Mouse (Mus musculus) lung, adult 18-20 months (tissue): ENCODE data around the gene Syndig1l.
A peak's percentile ranks its signal among the peaks of the same experiment; 100 is the strongest.

Experiments
- DNase-seq, 2 experiments: peaks; one replicate each; pipeline ENCODE4 v3.0.0; 2022; ENCODE audit warnings: mixed read lengths in 2 of 2

The Syndig1l gene

DNA sequence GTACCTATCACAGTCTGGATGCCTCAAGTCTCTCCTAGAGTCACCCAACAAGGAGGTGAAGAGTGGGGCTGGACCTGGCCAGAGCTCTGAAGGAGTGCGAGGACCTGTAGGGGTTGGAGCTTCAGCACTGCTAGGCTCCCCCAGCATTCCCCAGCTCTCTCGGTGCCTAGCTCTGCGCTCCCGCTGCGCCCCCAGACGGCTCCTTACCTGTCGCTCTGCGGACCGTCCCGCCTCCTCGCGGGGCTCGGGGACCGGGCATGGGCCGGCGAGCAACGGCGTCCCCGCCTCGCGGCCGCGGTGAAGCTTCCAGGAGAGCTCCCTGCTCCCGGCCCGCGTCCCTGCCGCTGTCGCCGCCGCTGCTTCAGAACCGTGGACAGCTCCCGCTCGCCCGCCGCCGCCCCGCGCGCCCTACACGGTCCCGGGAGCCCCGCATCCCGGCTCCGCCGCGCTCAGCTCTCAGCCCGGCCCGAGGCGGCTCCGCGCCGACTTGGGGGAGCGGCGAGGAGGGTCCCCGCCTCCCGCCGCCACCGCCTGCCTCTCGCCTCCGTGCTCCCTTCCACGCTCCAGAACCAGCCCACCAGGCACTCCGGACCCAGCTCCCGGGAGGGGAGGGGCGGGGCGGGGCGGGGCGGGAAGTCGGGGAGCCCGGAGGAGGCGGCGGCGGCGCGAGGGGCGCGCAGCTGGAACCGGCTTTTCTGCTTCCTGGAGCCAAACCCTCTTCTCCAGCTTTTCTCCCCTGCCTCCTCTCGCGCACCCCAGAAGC lies at the start of gene Syndig1l:
Syndig1l (minus strand) TSS at position 513 of the 763 bp plus-strand sequence.
- DNase-seq: peak; percentile 41 to 62

DNA sequence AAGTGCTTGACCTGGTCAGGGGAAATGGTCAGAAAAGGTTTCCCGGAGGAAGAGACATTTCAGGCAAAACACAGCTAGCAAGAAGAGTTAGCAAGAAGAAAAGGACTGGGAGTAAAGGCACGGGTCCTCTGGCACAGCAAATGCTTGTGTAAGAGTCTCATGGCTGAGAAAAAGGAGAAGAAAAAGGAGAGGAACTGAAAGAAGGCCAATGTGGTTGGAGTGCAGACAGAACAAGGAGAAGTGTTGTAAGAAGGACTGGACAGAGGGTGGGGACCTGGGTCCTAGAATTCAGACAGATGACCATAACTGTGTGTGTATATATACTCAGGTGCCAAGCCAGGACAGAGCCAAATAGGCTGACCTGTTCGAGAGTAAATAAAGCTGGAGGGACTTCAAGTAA lies 49.5 kb upstream of the Syndig1l start:
- no peak for DNase-seq

DNA sequence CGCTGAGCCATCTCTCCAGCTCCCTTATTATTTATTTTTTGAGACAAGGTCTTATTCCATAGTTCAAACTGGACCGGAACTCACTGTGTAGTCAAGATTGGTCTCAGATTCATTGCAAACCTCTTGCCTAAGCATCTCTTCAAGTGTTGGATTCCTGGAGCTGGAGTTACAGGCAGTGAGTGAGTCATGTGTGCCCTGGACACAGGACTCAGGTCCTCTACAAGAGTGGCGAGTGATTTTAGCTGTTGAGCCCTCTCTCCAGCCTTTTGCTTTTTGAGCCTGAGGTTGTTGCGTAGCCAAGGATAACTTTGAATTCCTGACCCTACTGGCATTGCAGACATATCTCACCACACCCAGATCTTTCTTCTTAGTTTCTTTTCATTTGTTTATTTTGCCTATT lies 47.1 kb upstream of the Syndig1l start:
- DNase-seq: no peak

DNA sequence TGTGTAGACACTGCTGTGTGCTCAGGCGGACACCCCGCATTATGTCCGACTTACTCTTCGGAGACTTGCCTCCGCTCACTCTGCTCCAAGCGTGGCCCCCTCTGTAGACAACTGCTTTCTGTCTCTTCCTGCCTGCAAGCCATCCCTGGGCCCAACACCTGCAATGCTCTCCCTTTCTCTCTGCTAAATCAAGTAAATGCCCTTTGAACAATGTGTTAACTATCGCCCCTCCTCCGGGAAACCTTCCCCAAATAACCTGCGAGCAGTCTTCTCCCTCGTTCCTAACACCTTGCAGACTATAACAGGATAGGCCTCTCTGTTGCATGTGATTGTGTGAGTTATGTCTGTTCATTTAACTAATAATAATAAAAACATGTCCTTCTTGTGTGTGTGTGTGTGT lies 44.9 kb upstream of the Syndig1l start:
- DNase-seq: no peak

DNA sequence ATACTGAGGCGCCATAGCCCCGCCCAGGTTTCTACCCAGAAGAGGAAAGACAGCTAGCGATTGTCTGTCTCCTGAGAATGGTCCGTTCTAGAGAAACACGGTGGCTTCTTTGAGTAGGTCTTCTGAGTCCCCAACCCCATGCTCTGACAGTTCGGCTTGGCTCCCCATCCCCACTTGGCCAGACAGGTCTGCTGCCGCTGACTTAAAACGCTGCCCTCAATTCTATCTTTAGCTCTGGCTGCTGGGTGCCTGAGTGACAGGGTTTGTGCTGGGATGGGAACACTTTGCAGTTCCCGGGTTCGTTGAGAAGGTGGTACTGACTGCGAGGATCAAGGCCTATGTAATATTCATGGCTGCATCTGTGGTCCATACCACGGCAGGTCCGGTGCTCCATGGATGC lies 34.7 kb upstream of the Syndig1l start:
- no peak for DNase-seq

DNA sequence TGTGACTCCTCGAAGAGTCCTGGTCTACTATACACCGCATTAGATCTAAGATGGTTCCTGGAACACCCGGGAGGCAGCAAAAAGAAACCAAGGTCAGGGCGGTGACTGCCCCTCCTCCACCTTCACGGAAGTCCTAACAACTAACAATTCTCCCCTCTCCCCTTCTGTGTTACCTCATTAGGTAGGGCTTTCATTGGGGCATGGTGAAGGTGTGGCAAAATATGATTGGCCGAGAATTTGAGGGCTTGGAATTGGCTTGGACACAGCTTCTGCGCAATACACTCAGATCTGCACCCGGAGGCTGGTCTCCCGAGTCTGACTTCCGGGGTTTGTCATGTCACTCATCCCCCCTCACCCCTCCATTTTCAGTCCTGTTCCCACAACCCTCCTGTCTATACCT lies 29.8 kb upstream of the Syndig1l start:
- DNase-seq: no peak

DNA sequence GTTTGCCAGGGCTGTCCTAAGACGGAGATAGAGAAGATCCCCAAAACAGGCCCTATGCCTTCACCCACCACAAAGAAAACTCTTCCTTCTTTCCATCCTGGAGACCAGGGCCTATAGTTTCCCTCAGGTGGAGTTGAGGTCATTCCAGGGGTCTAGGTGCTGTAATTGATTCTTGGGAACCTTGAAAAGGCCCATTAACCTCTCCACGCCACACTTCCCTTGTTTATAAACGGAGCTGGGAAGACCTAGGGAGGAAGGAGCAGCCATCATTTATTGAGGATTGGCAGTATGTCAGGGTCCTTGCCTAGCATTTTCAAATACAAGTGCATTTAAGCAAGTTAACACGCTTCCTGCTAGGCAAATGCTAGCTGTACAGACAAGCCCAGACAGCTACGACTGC lies 28.8 kb upstream of the Syndig1l start:
- DNase-seq: no peak

DNA sequence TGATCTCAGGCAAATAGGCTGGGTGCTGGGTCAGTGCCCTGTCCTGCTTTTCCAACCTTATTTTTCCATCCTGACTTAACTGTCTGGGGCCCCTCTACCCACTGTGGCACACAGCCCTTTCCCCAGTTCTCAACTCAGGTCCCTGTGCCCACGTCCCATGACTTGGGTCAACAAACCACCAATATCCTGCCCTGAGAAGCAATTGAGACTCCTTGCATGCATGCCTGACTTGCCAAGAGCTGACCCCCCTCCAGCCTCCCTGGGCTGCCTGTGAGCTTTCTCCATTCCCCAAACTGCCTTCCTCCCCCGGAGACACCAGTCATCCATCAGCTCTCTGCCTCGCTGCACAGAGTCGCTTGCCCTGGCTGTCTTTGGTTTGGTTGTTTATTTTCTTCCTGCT lies 28.4 kb upstream of the Syndig1l start:
- DNase-seq: no peak

DNA sequence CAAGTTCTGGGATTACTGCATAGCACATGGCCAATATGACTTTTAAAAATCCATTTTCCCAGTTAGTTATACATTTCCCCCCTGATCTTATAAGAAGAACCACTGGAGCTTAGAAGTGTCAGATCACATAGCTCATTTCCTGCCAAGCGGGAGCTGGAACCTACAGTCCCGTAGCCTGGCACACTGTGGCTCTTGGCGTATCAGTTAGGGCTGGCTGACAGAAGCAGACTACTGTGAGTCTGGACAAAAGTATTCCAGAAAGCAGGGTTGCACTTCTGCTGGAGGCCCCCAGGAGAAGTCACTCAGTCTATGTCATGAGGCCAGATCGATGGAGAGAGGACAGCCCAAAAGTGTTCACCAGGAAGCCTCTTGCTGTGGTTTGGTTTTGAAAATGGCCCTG lies 27.8 kb upstream of the Syndig1l start:
- no peak for DNase-seq

DNA sequence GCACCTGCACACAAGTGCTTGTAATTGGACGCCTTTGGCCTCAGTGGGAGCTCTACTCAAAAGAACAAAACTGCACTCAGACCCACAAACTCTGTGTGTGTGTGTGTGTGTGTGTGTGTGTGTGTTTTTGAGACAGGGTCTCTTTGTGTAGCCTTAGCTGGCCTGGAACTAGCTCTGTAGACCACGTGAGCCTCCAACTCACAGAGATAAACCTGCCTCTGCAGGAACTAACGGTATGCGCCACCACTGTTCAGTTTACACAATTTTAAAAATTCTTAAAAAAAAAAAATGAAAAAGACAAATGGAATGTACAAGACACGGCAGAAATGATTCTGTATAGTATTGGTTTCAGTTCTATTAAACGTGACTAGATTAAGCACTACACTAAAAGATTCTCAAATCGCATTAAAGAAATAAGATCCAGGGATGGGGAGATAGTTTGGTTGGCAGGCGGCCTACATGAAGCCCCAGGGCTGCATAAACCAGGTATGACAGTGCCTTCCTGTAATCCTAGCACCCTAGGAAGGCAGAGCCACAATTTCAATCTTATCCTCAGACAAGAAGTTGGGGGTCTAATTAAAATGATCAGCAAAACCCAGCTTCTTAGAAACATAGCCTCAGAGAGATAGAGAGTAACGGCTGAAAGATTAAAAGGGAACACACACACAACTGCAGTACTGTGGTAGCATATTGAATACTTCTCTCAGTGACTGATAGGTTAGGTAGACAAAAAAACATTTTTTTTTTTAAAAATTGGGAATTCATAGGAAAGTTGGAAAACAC lies 20.0 kb upstream of the Syndig1l start:
- DNase-seq: no peak

DNA sequence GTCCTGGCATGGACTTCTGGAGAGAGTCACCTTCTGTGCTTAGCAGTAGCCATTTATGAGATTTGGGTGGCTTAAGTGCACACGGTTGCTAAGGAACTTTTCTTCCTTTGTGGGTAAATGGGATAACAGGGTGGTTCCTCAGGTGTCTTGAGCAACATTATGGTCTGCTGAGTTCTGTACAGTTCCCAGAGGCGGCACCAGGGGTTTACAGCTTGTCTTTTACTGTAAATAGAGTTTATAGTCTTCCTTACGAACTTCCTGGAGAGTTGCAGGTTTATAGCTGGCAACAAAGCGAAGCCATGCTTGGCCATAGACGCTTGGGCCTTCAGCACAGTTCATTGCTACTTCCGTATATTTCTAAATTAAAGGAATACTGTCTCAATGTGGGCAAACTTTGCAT lies 15.9 kb upstream of the Syndig1l start:
- DNase-seq: no peak

DNA sequence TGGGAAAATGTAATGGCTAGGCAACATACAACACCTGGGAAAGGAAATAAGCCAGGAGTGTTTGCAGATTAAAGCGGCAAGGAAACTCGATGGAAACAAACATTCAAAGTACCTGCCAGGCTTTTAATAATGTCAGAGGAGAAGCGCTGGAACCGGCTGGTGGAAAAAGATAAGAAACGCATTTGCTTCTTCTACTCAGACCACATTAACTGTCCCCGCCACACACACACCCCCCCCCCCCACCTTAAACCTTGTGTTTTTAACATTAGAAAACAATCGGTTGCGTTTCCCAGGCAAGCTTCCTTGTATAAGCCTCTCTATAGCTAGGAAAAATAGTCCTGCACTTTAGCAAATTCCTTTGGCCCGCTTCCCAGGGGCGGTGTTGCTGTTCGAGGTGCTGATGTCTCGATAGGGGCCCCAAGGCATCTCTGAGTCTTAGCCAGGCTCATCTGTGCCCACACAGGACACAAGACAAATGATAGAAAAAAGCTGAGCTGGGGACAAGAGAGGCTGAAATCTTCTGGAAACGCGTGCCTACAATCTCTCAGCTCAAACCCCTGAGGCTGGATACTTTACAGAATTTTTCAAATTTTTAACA lies 11.3 kb upstream of the Syndig1l start:
- DNase-seq: peak; percentile 27 to 40

DNA sequence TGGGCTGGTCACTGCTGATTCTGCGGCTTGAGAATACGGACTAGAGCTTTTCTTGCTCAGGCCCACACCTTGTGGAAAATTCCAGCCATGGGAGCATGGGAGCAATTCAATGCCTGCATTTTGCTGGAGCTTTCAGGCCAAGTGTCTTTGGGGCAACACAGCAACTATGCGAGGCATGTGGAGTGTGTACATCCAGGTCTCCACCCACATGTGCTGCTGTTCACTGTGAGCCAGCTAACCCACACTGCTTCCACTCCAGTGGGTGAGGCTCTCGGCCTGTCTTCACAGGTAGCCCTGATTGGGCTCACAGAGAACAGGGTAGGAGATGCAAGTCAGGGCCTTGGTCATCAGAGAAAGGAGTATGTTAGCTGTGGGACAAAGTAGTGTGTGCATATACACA lies 9.2 kb upstream of the Syndig1l start:
- DNase-seq: peak; percentile 17 to 20

DNA sequence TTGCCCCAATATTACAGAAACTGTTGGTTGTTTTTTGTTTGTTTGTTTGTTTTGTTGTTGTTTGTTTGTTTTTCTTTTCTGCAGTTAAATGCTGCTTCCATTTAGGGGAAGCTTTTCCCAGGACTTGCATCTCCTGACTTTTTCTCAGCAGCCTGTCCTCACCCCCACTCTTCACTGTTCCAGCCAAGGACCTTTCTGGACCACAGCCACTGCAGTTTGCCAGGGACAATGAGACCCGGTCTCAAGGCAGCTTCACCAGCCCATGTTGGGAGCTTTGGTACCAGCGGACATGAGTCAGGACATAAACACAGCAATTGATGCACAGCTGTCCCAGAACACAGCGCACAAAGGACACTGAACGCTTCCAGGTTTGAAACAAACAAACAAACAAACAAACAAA lies 8.3 kb upstream of the Syndig1l start:
- DNase-seq: no peak

DNA sequence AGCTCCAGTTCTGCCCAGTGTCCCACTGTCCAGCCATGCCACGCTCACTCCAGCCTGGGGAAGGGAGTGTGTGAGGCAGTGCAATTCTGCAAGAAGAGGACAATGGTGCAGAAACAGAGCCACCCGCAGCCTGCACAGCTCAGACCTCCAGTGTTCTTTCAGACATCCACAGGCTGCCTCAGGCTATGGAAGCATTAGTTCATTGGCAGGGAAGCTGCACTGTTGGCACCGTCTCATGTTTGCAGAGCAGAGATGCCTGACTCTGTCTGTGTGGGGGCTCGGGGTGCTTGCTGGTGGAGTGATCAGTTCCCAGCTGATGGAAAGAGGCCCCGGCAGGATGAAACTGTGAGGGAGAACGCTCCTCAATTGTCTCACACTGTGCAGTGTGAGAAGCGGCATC lies 4.0 kb upstream of the Syndig1l start:
- no peak for DNase-seq

DNA sequence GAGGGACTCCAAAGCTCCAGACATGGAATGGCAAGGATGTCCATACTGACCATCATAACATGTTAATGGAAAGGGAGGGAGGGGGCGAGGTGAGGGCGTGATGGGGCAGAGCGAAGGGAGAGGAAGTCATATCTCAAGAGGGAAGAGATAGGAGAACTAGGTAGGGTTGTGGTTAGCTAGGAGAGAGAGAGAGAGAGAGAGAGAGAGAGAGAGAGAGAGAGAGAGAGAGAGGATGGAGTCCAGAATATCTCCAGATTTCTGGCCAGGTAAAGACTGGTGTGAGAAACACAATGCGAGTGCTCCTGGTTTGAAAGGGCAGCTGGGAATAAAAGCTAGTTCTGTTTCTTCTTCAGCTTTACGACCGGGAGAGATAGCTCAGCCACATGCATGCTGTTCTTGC lies 6.5 kb downstream of the Syndig1l start:
- DNase-seq: no peak

DNA sequence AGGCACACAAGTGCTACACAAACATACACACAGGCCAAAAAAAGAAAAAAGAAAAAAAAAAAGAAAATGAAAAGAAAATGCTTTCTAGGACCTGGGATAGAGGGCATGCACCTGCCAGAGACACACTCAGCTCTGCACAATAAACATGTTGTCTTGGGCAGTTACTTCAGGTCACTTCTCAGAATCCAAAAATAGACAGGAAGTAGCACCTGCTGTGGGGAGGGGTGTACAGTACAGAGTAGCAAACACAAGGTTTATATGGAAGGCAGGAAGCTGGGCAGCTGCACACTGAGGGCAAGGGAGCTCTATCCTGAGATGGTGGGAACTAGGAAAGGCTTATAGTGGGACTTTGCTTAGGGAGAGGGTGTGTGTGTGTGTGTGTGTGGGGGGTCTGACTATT lies 7.3 kb downstream of the Syndig1l start:
- no peak for DNase-seq

DNA sequence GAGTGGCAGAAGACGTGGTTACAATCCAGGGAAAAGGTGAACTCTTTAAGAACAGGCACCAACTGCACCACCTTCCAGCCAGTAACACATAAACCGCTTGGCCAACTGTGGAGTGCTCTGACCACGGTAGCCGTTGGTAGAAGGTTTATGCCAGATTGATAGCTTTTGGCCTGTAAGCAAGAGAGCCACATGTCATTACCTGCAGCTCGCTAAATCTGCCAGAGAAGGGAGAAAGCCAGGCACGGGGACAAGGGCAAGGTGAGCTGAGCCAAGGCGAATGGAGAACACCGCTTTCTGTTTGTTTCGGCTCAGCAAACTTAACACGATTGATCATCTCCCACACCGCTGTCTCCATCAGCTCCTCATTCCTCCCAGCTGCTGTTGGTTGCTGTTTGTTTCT lies 9.6 kb downstream of the Syndig1l start:
- DNase-seq: no peak

DNA sequence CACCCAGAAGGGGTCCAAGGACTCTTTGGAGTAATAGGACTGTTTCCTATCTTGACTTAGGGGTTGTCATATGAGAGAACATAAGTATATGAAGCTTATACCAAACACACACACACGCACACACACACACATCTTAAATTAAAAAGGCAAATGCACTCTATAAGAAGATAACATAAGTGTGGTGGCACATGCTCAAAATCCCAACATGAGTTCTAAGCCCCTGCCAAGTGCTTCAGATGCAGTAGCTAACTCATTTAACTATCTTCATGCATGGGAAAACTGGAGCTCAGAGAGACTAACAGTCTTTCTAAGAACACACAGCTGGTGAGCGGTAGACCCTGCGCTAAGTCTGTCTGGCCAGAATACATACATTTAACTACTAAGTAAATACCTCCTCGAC lies 11.1 kb downstream of the Syndig1l start:
- no peak for DNase-seq

DNA sequence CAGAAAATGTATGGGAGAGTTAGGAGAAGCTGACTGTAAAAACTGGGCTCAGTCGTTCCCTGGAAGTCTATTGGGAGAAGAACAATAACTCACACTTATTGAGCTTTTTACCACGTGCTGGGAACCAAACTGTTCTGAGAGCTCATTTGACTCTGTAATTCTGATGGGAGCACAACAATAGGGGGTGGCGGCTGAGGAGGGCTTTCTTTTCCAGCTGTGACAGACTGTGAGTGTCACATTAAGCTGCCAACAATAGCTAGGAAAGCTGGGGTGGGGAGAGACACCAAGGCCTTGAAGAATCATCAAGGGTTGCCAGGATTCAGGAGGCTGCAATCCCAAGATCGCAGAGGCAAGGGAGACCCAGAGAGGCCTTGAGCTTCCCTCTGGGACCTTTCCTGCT lies 12.5 kb downstream of the Syndig1l start:
- no peak for DNase-seq

DNA sequence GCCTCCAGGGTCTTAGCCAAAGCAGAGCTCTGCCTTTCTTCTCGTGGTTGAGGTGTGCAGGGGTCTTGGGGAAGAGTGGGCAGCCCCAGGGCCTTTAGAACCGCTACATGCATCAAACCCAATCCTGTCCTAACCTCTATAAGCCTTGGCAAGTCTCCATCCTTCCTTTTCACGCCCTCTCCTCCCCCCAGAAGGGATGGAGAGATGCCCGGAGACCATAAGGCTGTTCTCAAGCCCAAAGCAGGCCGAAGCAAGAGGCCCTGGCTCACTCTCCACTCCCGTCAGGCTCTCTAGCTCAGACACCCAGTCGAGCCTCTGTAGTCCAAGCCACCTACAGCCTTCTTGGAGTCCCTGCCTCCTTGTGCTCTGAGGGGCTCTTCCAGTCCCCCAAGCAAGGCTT lies 14.1 kb downstream of the Syndig1l start:
- DNase-seq: no peak

DNA sequence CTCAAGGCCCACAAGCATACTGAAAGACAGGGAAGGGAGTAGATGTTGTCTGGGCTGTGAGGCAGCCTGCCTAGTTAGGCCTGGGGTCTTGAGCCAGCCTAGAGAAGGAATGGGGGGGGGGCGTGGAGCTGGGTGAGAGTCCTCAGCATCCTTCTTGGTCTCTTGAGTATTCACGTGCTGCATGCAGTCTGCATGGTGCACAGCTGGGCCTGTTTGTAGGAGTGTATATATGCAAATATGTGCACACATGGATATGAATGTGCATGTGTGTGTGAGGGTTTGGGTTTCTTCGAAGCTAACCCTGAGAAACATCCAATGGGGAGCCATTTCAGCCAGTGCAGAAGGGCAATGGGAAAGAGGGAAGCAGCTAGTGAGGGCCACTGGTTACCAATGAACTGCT lies 22.6 kb downstream of the Syndig1l start:
- no peak for DNase-seq

DNA sequence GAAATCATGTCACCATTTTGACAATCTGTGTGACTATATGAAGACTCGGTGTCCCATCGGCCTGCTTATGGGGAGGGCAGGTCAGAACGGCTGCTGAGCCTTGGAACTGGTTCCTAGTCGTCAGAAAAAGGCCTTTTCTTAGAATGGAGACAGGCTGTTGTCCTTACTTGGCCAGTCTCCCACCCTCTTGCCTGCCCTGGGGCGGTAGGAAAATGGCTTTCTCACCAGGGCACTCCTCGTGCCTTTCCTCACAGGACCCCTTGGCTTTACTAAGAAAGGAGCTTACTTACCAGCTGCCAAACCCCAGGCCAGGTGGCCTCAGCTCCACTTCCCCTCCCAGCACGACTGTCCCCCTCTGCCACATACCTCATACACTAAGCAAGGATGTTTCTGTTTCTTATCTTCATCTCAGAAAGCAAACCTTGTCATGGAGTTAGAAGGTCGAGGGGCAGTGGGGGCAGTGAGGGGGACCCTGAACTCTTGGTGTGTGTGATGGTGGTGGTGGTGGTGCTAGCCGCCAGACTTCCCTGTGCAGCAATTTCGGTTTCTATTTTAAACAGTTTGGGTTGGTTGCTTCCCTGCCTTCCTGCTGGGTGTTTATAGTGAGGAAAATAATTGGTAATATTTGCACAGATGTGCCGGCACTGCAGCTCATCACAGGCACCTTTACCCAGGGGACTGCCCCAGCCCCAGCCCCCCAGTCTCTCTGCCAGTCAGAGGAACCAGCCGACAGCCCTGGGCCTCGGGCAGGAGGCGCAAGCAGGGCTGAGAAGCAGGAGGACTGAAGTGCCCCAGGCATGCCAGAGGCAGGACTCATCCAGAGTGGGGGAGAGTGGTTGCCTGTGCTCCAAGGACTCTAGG lies 23.7 kb downstream of the Syndig1l start:
- DNase-seq: no peak
